Mouse (Mus musculus): Measurements from ENCODE around the gene Aqp9.

Aqp9 gene

GRCm38 (mm10) chr9:71162131-71162857 lies 6.2 kb downstream of the Aqp9 start:
- DNase-seq (ENCODE audit: low read depth, low spot score): no peak
- Histone ChIP-seq H3K36me3 (ENCODE audit: control insufficient read depth, insufficient read depth, low read length, poor library complexity, severe bottlenecking) (no peaks in the 10 kb centered on the region), H3K27me3 (ENCODE audit: control insufficient read depth, insufficient read depth, low read length, poor library complexity, severe bottlenecking) (no peaks in the 10 kb centered on the region)

GRCm38 (mm10) chr9:71160849-71161711 lies 7.4 kb downstream of the Aqp9 start:
- no peak for DNase-seq (ENCODE audit: low read depth, low spot score)
- Histone ChIP-seq H3K36me3 (ENCODE audit: control insufficient read depth, insufficient read depth, low read length, poor library complexity, severe bottlenecking) (no peaks in the 10 kb centered on the region), H3K27me3 (ENCODE audit: control insufficient read depth, insufficient read depth, low read length, poor library complexity, severe bottlenecking) (no peaks in the 10 kb centered on the region)

- DNase-seq (ENCODE audit: low read depth, low spot score): no peak
- Histone ChIP-seq H3K27me3 (ENCODE audit: control insufficient read depth, insufficient read depth, low read length, poor library complexity, severe bottlenecking) (no peaks in the 10 kb centered on the region), H3K36me3 (ENCODE audit: control insufficient read depth, insufficient read depth, low read length, poor library complexity, severe bottlenecking) (no peaks in the 10 kb centered on the region)
Measured at GRCm38 (mm10) chr9:71159686-71160085, 8.8 kb downstream of the Aqp9 start.

GRCm38 (mm10) chr9:71159060-71159626 lies 9.3 kb downstream of the Aqp9 start:
- H3K27me3 ChIP-seq (ENCODE audit: control insufficient read depth, insufficient read depth, low read length, poor library complexity, severe bottlenecking): no peaks in the 10 kb centered on the region
- no peak for DNase-seq (ENCODE audit: low read depth, low spot score)
- no peaks in the 10 kb centered on the region for H3K36me3 ChIP-seq (ENCODE audit: control insufficient read depth, insufficient read depth, low read length, poor library complexity, severe bottlenecking)

GRCm38 (mm10) chr9:71157921-71158646 lies 10.4 kb downstream of the Aqp9 start:
- no peak for DNase-seq (ENCODE audit: low read depth, low spot score)
- H3K36me3 ChIP-seq (ENCODE audit: control insufficient read depth, insufficient read depth, low read length, poor library complexity, severe bottlenecking): no peaks in the 10 kb centered on the region
- no peaks in the 10 kb centered on the region for H3K27me3 ChIP-seq (ENCODE audit: control insufficient read depth, insufficient read depth, low read length, poor library complexity, severe bottlenecking)

- H3K27me3 ChIP-seq (ENCODE audit: control insufficient read depth, insufficient read depth, low read length, poor library complexity, severe bottlenecking): no peaks in the 10 kb centered on the region
- DNase-seq (ENCODE audit: low read depth, low spot score): no peak
- no peaks in the 10 kb centered on the region for H3K36me3 ChIP-seq (ENCODE audit: control insufficient read depth, insufficient read depth, low read length, poor library complexity, severe bottlenecking)
Measured at GRCm38 (mm10) chr9:71156447-71157035, 11.9 kb downstream of the Aqp9 start.

- Histone ChIP-seq H3K36me3 (ENCODE audit: control insufficient read depth, insufficient read depth, low read length, poor library complexity, severe bottlenecking) (no peaks in the 10 kb centered on the region), H3K27me3 (ENCODE audit: control insufficient read depth, insufficient read depth, low read length, poor library complexity, severe bottlenecking) (no peaks in the 10 kb centered on the region)
- no peak for DNase-seq (ENCODE audit: low read depth, low spot score)
Measured at GRCm38 (mm10) chr9:71155399-71156005, 13.0 kb downstream of the Aqp9 start.

GRCm38 (mm10) chr9:71151386-71151785 lies 17.1 kb downstream of the Aqp9 start:
- Histone ChIP-seq H3K27me3 (ENCODE audit: control insufficient read depth, insufficient read depth, low read length, poor library complexity, severe bottlenecking) (no peaks in the 10 kb centered on the region), H3K36me3 (ENCODE audit: control insufficient read depth, insufficient read depth, low read length, poor library complexity, severe bottlenecking) (no peaks in the 10 kb centered on the region)
- DNase-seq (ENCODE audit: low read depth, low spot score): no peak

- Histone ChIP-seq H3K36me3 (ENCODE audit: control insufficient read depth, insufficient read depth, low read length, poor library complexity, severe bottlenecking) (no peaks in the 10 kb centered on the region), H3K27me3 (ENCODE audit: control insufficient read depth, insufficient read depth, low read length, poor library complexity, severe bottlenecking) (no peaks in the 10 kb centered on the region)
- no peak for DNase-seq (ENCODE audit: low read depth, low spot score)
Measured at GRCm38 (mm10) chr9:71150175-71150574, 18.3 kb downstream of the Aqp9 start.

GRCm38 (mm10) chr9:71148890-71149289 lies 19.6 kb downstream of the Aqp9 start:
- H3K27me3 ChIP-seq (ENCODE audit: control insufficient read depth, insufficient read depth, low read length, poor library complexity, severe bottlenecking): no peaks in the 10 kb centered on the region
- no peak for DNase-seq (ENCODE audit: low read depth, low spot score)
- no peaks in the 10 kb centered on the region for H3K36me3 ChIP-seq (ENCODE audit: control insufficient read depth, insufficient read depth, low read length, poor library complexity, severe bottlenecking)

- Histone ChIP-seq H3K36me3 (ENCODE audit: control insufficient read depth, insufficient read depth, low read length, poor library complexity, severe bottlenecking) (no peaks in the 10 kb centered on the region), H3K27me3 (ENCODE audit: control insufficient read depth, insufficient read depth, low read length, poor library complexity, severe bottlenecking) (no peaks in the 10 kb centered on the region)
- DNase-seq (ENCODE audit: low read depth, low spot score): no peak
Measured at GRCm38 (mm10) chr9:71146210-71146609, 22.3 kb downstream of the Aqp9 start.

- no peak for DNase-seq (ENCODE audit: low read depth, low spot score)
- no peaks in the 10 kb centered on the region for H3K36me3 ChIP-seq (ENCODE audit: control insufficient read depth, insufficient read depth, low read length, poor library complexity, severe bottlenecking)
- no peaks in the 10 kb centered on the region for H3K27me3 ChIP-seq (ENCODE audit: control insufficient read depth, insufficient read depth, low read length, poor library complexity, severe bottlenecking)
Measured at GRCm38 (mm10) chr9:71140205-71140604, 28.3 kb downstream of the Aqp9 start.

GRCm38 (mm10) chr9:71138936-71139335 lies 29.5 kb downstream of the Aqp9 start:
- no peaks in the 10 kb centered on the region for H3K27me3 ChIP-seq (ENCODE audit: control insufficient read depth, insufficient read depth, low read length, poor library complexity, severe bottlenecking)
- no peak for DNase-seq (ENCODE audit: low read depth, low spot score)
- no peaks in the 10 kb centered on the region for H3K36me3 ChIP-seq (ENCODE audit: control insufficient read depth, insufficient read depth, low read length, poor library complexity, severe bottlenecking)
